Mouse (Mus musculus) induced T-regulatory cell, adult 2 months (primary cell): Measurements from ENCODE around the gene Kansl2.

ENCODE experiments used
- DNase-seq: peaks from one replicate; pipeline ENCODE4 v3.0.0-alpha.2; 2012; ENCODE audit warnings: low read depth

Gene Kansl2

GRCm38 (mm10) chr15:98533881-98534627, at the start of gene Kansl2:
Gene Kansl2, minus strand, starts transcription at chr15:98534264.
- peak; percentile 99 for DNase-seq

- no peak for DNase-seq
Observed at GRCm38 (mm10) chr15:98582996-98583395, 48.9 kb upstream of the Kansl2 start.

GRCm38 (mm10) chr15:98582410-98582809, 48.3 kb upstream of the Kansl2 start:
- DNase-seq: no peak

GRCm38 (mm10) chr15:98579795-98580464, 45.9 kb upstream of the Kansl2 start:
- DNase-seq: peak; percentile 89

GRCm38 (mm10) chr15:98579310-98579709, 45.2 kb upstream of the Kansl2 start:
- no peak for DNase-seq

GRCm38 (mm10) chr15:98573293-98573692, 39.2 kb upstream of the Kansl2 start:
- no peak for DNase-seq

- DNase-seq: peak; percentile 34
Observed at GRCm38 (mm10) chr15:98570873-98571538, 36.9 kb upstream of the Kansl2 start, which contains the start of the genes Ccnt1 and 4930415O20Rik. Gene Ccnt1, minus strand, starts transcription at chr15:98570923. Gene 4930415O20Rik, plus strand, starts transcription at chr15:98571004.

- DNase-seq: no peak
Observed at GRCm38 (mm10) chr15:98569795-98570365, 35.8 kb upstream of the Kansl2 start.

GRCm38 (mm10) chr15:98569216-98569615, 35.2 kb upstream of the Kansl2 start:
- DNase-seq: no peak

GRCm38 (mm10) chr15:98568256-98569033, 34.4 kb upstream of the Kansl2 start:
- peak; percentile 43 for DNase-seq

- DNase-seq: peak; percentile 100
Observed at GRCm38 (mm10) chr15:98567278-98568134, 33.4 kb upstream of the Kansl2 start.

- DNase-seq: no peak
Observed at GRCm38 (mm10) chr15:98566973-98567277, 32.9 kb upstream of the Kansl2 start.

- DNase-seq: no peak
Observed at GRCm38 (mm10) chr15:98557186-98557585, 23.1 kb upstream of the Kansl2 start.

- no peak for DNase-seq
Observed at GRCm38 (mm10) chr15:98555881-98556280, 21.8 kb upstream of the Kansl2 start.

GRCm38 (mm10) chr15:98552758-98553157, 18.7 kb upstream of the Kansl2 start:
- DNase-seq: no peak

- DNase-seq: no peak
Observed at GRCm38 (mm10) chr15:98546843-98547242, 12.8 kb upstream of the Kansl2 start.

- DNase-seq: no peak
Observed at GRCm38 (mm10) chr15:98545151-98545550, 11.1 kb upstream of the Kansl2 start.

- no peak for DNase-seq
Observed at GRCm38 (mm10) chr15:98543341-98543740, 9.3 kb upstream of the Kansl2 start.

- DNase-seq: no peak
Observed at GRCm38 (mm10) chr15:98541064-98541463, 7.0 kb upstream of the Kansl2 start.

GRCm38 (mm10) chr15:98537923-98538322, 3.9 kb upstream of the Kansl2 start:
- DNase-seq: no peak
